Mouse (Mus musculus): Measurements from ENCODE around the gene Wdr90.

DNA sequence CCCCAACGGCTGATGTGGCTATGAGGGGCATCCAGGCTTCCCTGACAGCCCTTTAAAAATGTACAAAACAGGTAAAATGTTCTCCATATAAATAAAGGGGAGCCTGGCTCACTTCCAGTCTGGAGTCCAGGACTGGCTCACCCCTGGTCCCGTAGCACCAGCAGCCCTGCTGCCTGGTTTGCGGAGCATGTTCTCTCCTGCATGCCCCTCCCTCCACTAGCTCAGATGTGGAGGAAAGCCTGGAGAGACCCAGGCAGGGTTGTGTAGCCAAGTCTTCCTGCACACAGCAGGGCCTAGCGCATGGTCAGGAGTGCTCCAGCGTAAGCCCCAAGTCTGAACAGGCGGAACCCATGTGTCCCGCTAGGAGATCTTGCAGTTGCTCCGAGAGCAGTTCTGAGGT, 22.0 kb upstream of the Wdr90 start:
- TF ChIP-seq CTCF (IDR thresholded peaks at IDR 0.05; ENCODE audit: low read depth, low read length) (no peak), POLR2A (IDR thresholded peaks at IDR 0.05; ENCODE audit: borderline replicate concordance, low read depth, low read length) (no peak)
